Mouse (Mus musculus) cerebellum, adult 11-12 months (tissue): ENCODE measurements around the gene Akr1a1.
A peak's percentile ranks its signal among the peaks of the same experiment; 100 is the strongest.

ENCODE experiments used
- DNase-seq: peaks from one replicate; pipeline ENCODE4 v3.0.0; 2022

Gene Akr1a1

DNA sequence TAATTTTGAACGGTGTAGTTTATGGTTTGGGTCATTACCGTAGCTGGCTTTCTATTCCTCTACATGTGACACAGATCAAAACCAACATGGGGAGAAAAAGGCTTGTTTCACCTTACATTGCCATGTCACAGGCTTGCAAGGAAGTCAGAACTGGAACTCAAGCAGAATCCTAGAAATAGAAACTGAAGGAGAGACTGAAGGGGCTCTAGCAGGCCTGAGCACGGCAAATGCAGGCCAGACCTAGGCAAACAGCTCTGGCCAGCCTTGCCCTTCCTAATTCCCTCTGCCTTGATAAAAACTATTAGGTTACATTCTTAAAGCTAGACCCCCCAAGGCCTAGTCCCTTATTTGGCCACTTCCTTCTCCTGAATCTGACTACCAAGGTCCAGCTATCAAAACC, 4.2 kb upstream of the Akr1a1 start:
- DNase-seq, result no peak

- DNase-seq, result no peak
These were observed 3.6 kb upstream of the Akr1a1 start for GRCm38 (mm10) chr4:116655100-116655499.

DNA sequence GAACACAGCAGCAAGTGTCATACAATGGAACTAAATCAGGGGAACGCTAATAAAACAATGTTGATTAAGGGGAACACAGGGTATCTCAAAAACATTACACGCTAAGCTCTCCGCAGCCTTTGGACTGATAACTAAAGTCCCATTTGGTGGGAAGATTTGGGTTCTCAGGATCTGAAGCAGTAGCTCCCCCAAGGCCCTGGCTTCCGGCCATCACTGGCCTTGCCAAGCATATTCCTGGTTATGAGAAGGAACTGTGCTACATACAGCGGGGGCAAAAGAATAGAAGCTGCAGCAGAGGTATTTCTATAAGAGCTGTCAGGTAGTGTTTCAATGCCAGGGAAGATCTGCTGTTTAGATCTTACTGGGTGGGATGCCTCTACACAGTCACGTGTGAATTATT, 1.7 kb upstream of the Akr1a1 start:
- DNase-seq, result no peak

DNA sequence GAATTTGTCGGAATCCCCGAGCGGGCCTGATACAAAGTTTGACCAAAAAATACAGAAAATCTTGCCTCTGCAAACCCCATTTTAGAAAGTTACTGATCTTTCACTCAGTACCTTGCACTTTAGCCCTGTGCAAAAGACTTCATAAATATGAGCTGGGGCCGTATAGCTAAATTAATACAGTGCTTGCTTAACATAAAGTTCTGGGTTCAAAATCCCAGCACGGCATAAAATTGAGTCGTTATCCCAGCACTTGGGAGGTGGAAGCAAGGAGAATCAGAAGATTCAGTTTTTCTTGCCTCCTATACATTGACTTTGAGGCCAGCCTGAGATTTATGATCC, 286 bp upstream of the Akr1a1 start:
- no peak for DNase-seq

DNA sequence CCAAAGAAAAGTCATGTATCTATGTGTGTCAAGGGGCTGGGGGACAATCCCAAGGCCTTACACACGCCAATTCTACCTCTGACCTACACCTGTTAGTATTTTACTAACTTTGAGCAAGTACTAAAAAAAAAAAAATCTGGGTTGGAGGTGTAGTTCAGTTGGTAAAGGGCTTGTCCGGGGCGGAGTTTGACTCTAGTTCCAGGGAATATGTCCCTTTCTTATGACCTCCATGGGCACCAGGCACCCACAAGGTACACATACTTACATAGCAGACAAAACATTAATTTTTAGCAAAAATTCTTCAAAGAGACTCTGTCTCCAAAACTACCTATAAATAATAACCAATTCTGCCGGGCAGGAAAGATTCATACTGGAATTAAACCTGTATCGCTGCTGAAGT, 1.1 kb downstream of the Akr1a1 start:
- DNase-seq, result no peak

DNA sequence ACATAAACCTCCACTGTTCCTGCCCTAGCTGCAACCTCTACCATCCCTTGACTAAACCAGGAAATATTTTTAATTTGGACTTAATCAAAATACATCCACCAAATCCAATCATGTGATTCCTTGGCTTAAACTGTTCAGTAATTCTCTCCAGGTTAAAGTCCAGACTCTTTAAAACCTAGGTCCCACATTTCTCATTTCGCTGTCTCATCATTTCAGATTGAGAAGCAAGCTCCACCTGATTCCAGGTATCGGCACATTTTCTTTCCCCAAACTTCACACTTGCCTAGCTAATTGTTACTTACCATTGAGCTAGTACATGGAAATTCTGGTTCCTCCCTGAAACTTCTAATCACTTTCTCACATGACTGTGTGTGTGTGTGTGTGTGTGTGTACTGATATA, 2.1 kb downstream of the Akr1a1 start:
- DNase-seq, result no peak

- DNase-seq, result no peak
These were observed 5.9 kb downstream of the Akr1a1 start for GRCm38 (mm10) chr4:116645624-116646023.

DNA sequence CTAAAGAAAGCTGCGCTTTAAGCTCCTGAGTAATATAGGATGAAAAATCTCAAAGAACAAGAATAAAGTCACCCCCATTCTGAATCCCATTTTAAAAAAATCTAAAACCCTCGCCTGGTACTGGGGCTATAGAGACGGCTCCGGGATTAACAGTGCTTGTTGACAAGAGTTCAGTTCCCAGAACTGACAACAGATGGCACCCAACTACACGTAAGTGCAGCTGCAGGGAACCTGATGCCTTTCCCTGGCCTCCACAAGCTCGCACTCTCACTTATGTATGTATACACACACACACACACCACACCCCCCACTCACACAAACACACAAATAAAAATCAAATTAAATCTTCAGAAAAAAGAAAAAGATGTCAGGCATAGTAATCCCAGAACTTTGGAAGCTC, 7.2 kb downstream of the Akr1a1 start:
- DNase-seq, result no peak

GRCm38 (mm10) chr4:116642071-116642470, 9.4 kb downstream of the Akr1a1 start:
- DNase-seq, result no peak

DNA sequence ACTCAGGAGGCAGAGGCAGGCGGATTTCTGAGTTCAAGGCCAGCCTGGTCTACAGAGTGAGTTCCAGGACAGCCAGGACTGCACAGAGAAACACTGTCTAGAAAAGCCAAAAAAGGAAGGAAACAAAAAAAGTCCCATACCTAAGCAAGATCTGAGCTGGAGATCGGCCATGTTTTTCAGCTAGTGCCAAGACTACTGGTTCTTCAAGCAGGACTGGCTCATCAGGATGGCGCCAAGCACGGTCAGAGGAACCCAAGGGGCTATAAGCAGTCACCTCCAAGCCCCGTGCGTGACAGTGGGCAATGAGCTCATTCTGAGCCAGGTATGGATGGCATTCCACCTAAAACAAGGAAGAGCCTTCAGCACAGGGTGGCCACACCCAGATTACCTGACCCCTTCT, 12.7 kb downstream of the Akr1a1 start:
- DNase-seq, result no peak

GRCm38 (mm10) chr4:116635197-116635596, 16.3 kb downstream of the Akr1a1 start:
- no peak for DNase-seq

GRCm38 (mm10) chr4:116627722-116628662, 23.5 kb downstream of the Akr1a1 start, which contains the start of gene Nasp:
TSS of gene Nasp (minus strand) at chr4:116627941.
- DNase-seq, result peak; percentile 82

- peak; percentile 88 for DNase-seq
These were observed 24.1 kb downstream of the Akr1a1 start for GRCm38 (mm10) chr4:116627359-116627716.

DNA sequence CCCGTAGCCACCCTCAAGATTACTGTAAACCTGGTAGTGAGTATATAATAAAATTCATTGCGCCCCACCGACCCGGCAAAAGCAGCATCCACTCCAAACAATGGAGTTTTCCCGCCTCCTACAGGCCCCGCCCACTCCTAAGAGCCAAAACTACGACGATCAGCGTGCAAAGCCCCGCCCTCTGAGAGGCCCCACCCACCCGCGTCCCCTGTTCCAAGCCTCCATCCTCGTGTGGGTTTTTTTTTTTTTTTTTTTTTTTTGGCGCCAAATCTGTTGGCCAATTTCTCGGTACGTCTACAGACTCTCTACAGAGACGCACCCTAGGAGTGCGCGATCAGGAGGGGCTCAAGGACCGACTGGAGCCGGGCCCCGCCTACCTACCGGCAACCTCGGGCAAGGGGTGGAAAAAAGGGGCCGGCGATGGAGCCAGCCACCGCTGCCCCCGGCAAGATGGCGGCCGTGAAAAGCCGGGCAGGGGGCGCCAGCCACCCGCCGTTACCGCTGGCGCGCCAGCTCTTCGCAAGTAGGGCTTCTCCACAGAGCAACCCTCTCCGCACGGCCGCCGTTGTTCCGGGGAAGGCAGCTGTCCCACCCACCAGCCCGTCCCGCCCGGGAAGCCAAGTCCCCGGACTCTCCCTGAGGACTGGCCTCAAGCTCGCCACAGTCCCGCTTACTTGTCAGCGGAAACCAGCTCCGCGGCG, 24.7 kb downstream of the Akr1a1 start:
- peak; percentile 69 for DNase-seq

DNA sequence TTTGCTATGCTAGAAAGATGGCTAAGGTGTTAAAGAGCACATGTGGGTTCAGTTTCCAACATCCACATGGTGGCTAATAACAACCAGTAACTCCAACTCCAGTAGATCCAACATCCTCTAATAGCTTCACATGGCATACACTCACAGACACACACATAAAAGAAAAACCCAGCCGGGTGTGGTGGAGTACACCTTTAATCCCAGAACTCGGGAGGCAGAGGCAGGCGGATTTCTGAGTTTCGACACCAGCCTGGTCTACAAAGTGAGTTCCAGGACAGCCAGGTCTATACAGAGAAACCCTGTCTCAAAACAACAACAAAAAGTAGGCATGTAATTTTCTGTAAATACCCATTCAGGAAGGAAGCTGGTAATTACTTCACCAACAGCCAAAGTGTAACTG, 26.6 kb downstream of the Akr1a1 start:
- no peak for DNase-seq

GRCm38 (mm10) chr4:116615237-116615636, 36.2 kb downstream of the Akr1a1 start:
- DNase-seq, result no peak

DNA sequence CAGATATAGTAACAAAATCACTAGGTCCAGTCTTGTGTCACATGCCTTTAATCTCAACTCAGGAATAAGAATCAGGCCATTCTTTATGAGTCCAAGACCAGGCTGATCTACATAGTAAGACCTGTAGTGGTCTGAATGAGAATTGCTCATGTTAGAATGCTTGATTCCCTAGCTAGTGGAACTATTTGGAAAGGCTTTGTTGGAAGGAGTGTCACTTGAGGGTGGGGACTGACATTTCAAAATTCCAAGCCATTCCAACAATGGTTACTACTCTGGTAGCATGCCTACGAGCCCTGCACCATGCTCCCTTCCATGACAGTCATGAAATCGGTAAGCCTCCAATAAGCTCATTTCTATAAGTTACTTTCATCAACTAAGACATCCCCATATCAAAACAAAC, 38.9 kb downstream of the Akr1a1 start:
- DNase-seq, result no peak

DNA sequence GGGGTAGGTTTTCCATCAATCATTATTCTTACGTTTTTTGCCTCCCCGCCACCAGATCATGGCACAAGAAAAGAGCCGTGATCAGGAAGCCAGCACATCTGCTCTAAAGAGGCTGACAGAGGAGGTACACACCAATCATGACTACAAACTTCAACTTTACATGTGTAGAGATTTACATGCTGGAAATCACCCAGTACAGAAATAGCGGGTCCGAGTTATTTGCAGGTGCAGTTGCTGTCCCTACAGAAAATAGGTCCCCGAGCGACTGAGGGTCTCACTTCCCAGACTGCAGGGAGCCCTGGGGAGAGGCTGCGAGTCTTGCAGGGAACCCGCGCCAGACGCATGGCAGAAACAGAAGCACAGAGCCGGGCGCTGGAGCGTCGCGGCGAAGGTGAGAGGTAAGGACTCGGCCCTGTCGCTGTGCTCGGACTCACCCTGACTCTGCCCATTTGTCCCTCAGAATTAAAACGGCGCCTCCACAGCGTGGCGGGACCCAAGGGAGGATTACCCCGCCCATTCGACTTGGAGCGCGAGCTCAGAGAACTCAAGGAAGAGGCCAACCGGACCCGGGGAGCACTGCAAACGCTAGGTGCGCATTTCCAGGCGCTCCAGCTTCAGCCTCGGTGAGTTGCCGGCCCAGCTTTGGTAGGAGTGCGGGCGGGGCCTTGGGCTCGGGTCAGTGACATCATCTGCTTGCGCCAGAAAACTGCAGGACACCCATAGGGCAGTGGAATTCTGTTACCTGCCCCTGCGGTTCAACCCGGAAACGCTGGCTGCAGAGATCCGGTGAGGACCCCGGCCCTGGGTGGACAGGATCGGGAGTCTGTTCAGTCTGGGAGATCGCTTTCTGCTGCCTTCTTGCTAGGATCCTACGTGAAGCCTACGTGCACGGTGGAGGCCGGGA, 54.2 kb downstream of the Akr1a1 start:
- DNase-seq, result peak; percentile 92

- DNase-seq, result peak; percentile 22
These were observed 55.1 kb downstream of the Akr1a1 start, which contains the start of gene Ccdc17 for GRCm38 (mm10) chr4:116596379-116596778. TSS of gene Ccdc17 (plus strand) at chr4:116596654.

DNA sequence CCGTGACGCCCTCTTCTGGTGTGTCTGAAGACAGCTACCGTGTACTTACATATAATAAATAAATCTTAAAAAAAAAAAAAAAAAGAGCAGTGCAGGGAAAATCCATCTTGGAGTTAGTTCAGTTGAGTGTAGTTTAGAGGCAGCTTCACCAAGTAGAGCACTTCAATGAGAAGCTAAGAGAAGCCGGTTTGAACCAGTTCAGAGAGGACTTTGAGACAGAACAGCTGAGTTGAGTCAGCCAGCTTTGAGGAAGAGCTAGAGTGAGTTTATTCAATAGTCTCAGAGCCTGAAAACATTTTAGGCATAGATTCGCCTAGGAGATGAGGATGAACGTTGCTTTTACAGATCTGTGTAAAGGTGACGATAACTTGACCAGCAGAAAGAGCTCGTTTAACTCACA, 55.7 kb downstream of the Akr1a1 start:
- DNase-seq, result no peak
